In the genomic region with DNA sequence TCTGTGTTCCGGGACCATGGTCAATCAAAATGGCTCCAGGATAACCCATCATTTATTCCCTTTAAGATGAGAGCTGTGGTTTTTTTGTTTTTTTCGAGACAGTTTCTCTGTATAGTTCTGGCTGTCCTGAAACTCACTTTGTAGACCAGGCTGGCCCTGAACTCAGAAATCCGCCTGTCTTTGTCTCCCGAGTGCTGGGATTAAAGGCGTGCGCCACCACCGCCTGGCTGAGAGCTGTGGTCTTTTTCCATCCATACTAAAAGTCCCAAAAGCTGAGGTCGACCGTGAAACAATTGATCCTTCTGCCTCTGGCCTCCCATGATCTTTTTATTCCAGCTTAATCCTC, we compare ENCODE assay signal across 8 mouse cellular contexts. TPM values are rescaled to one million over a fixed set of nuclear protein-coding genes. Genes with fewer than 3 reads are reported as not detected.
DNase-seq lines count a peak whose midpoint lies in the region; ATAC-seq and TF ChIP-seq lines count a peak whose summit lies in the region.

No protein-coding gene starts in this region.

- H3K27me3 ChIP-seq in liver, adult 2 months (ENCODE audit: control insufficient read depth, insufficient read depth, low read length): no peaks in the 10 kb centered on the region
- H3K27me3 ChIP-seq in hindbrain, embryonic 11.5 days (ENCODE audit: control insufficient read depth, insufficient read depth, low read length): no peaks in the 10 kb centered on the region
- no peaks in the 10 kb centered on the region for H3K27me3 ChIP-seq in lung, postnatal 0 days (replicated peaks; ENCODE audit: insufficient read depth, low read length)

- ATAC-seq in hindbrain, embryonic 11.5 days (ENCODE audit: low FRiP score): peak; percentile 1; the same call in 1 of the 2 replicates
- no peak for ATAC-seq in lung, postnatal 0 days

- no peaks in the 10 kb centered on the region for H3K9me3 ChIP-seq in hindbrain, embryonic 11.5 days (ENCODE audit: control insufficient read depth, low read length)
- H3K9me3 ChIP-seq in lung, postnatal 0 days (ENCODE audit: low read length): no peaks in the 10 kb centered on the region

- peak overlapping the region; percentile 94; the same call in 1 of the 2 replicates for H3K4me3 ChIP-seq in liver, adult 2 months (ENCODE audit: insufficient read depth, low read depth, low read length)
- peak overlapping the region; percentile 96 for H3K4me3 ChIP-seq in hindbrain, embryonic 11.5 days (ENCODE audit: low read depth, low read length)
- peak overlapping the region; percentile 100 for H3K4me3 ChIP-seq in lung, postnatal 0 days (ENCODE audit: low read depth, low read length)

- whole genome bisulfite sequencing in liver, adult 2 months: 21% methylated on average over 9 of the region's 9 CpGs
- WGBS in hindbrain, embryonic 11.5 days: 12% methylated on average over 9 of the region's 9 CpGs
- 7% methylated on average over 9 of the region's 9 CpGs for WGBS in lung, postnatal 0 days

- TF ChIP-seq CTCF in liver, adult 2 months (IDR thresholded peaks at IDR 0.05; ENCODE audit: low read depth, low read length): no peak
- TF ChIP-seq CTCF in lung, postnatal 0 days (IDR thresholded peaks at IDR 0.05): no peak

- H3K9ac ChIP-seq in liver, adult 2 months (ENCODE audit: low read depth, low read length): peak overlapping the region; percentile 86
- peak overlapping the region; percentile 99 for H3K9ac ChIP-seq in hindbrain, embryonic 11.5 days (ENCODE audit: low read depth, low read length)
- H3K9ac ChIP-seq in lung, postnatal 0 days (replicated peaks; ENCODE audit: low read depth): peak overlapping the region; percentile 100

- H3K4me1 ChIP-seq in liver, adult 2 months (ENCODE audit: control insufficient read depth, insufficient read depth, low read length): peaks cover 25% of the 10 kb centered on the region
- peaks cover 8% of the 10 kb centered on the region for H3K4me1 ChIP-seq in hindbrain, embryonic 11.5 days (replicated peaks; ENCODE audit: control insufficient read depth, insufficient read depth, low read length)
- peaks cover 6% of the 10 kb centered on the region; the same call in 1 of the 2 replicates for H3K4me1 ChIP-seq in lung, postnatal 0 days (ENCODE audit: insufficient read depth, low read depth, low read length)

- TF ChIP-seq EP300 in lung, postnatal 0 days (IDR thresholded peaks at IDR 0.05): no peak

- no peak for DNase-seq in liver, adult 2 months (ENCODE audit: extremely low read depth, low read depth, low spot score)
- DNase-seq in liver: no peak
- DNase-seq in embryo, embryonic 11 days: peak; percentile 50
- DNase-seq in hindbrain, embryonic 11.5 days (ENCODE audit: low spot score): peak; percentile 52
- DNase-seq in lung, postnatal 0 days (ENCODE audit: low spot score): peak; percentile 30
- DNase-seq in ovary, adult 18-20 months (ENCODE audit: low spot score): no peak
- no peak for DNase-seq in urinary bladder, adult 2 months (ENCODE audit: low spot score)
- DNase-seq in urinary bladder, postnatal 25 days (ENCODE audit: low spot score): no peak

- H3K4me2 ChIP-seq in hindbrain, embryonic 11.5 days (replicated peaks; ENCODE audit: low read depth, low read length): peak overlapping the region; percentile 55
- peak overlapping the region; percentile 75 for H3K4me2 ChIP-seq in lung, postnatal 0 days (replicated peaks; ENCODE audit: low read depth, low read length)

- peak overlapping the region; percentile 90 for H3K27ac ChIP-seq in liver, adult 2 months (replicated peaks; ENCODE audit: insufficient read depth, low read depth, low read length)
- H3K27ac ChIP-seq in hindbrain, embryonic 11.5 days (ENCODE audit: low read depth, low read length): peak overlapping the region; percentile 98
- peak overlapping the region; percentile 100 for H3K27ac ChIP-seq in lung, postnatal 0 days (ENCODE audit: low read length)

- TF ChIP-seq POLR2A in liver, adult 2 months (IDR thresholded peaks at IDR 0.05; ENCODE audit: extremely low read depth, insufficient read depth, low read length): no peak

- peaks cover 20% of the 10 kb centered on the region for H3K36me3 ChIP-seq in liver, adult 2 months (ENCODE audit: control insufficient read depth, insufficient read depth, low read length)
- peaks cover 4% of the 10 kb centered on the region; the same call in 1 of the 2 replicates for H3K36me3 ChIP-seq in hindbrain, embryonic 11.5 days (ENCODE audit: control insufficient read depth, insufficient read depth, low read length)
- H3K36me3 ChIP-seq in lung, postnatal 0 days (ENCODE audit: insufficient read depth, low read length): peaks cover 5% of the 10 kb centered on the region; the same call in 1 of the 2 replicates

- peaks cover 8% of the 10 kb centered on the region; the same call in 1 of the 2 replicates for H3K79me2 ChIP-seq in liver, adult 2 months (ENCODE audit: control insufficient read depth, insufficient read depth, low read length)

RNA-seq across cellular contexts. Expression of a gene that starts 0.8 kb away (rescaled TPM):
- total RNA-seq in liver, adult 2 months (2014; rRNA removed): 49.5 and 55.5 TPM in 2 replicates
- polyA plus RNA-seq in liver, adult 2 months (2012; rRNA removed): 14.0 and 20.0 TPM in 2 replicates
- 121 and 124 TPM in 2 replicates for polyA plus RNA-seq in hindbrain, embryonic 11.5 days (2014; fragmentation: Nextera tagmentation; extraction: Ambion mirVana)
- polyA plus RNA-seq in lung, postnatal 0 days (2015; fragmentation: Nextera tagmentation; extraction: Ambion mirVana): 94.5 and 99.4 TPM in 2 replicates
- 86.0 and 114 TPM in 2 replicates for polyA plus RNA-seq in urinary bladder, adult 2 months (2012; rRNA removed)

Comparison
In these comparisons a context has a peak if more than half of its experiments do, and no peak if none do; other contexts are left out.
1. DNase-seq: peak in embryo, embryonic 11 days (single experiment), hindbrain, embryonic 11.5 days (single experiment) and lung, postnatal 0 days (single experiment); none in liver, adult 2 months (single experiment), liver (single experiment), ovary, adult 18-20 months (single experiment), urinary bladder, adult 2 months (single experiment) and urinary bladder, postnatal 25 days (single experiment).
2. Peak in every context shown above with its lines, with median percentiles within 50 percentile points of each other: H3K27ac ChIP-seq, H3K4me3 ChIP-seq and H3K9ac ChIP-seq.